Mouse (Mus musculus) 416B (cell line): Measurements from ENCODE around the gene Mccc2.
"Not testable (repeated sequence)": the region's sequence is repeated elsewhere in the genome, so short reads cannot be mapped to it uniquely, and the experiment has no call there.

ENCODE experiments used
- DNase-seq: peaks from one replicate; pipeline ENCODE4 v3.0.0; 2011; ENCODE audit warnings: low read depth

Gene Mccc2

GRCm38 (mm10) chr13:100014906-100015895, at the start of gene Mccc2:
Gene Mccc2, minus strand, starts transcription at chr13:100015639.
- peak; percentile 90 for DNase-seq

DNA sequence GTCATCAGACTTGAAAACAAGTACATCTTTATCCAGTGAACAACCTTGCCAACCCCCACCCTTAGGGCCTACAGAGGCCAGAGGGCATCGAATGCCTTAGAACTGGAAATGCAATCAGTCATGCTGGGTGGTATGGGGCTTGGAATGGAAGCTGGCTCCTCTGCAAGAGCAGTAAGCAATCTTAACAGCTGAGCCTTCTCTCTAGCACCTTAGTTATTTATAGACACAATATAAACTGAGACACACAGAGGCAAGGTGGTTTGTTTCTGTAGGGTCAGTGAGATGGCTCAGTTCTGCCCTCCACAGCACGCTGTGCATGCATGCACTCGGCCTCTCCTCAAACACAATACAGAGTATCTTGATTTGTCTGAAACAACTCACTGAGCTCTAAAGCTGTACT, 48.5 kb upstream of the Mccc2 start:
- no peak for DNase-seq

GRCm38 (mm10) chr13:100057738-100058137, 42.3 kb upstream of the Mccc2 start:
- not testable (repeated sequence) for DNase-seq

- DNase-seq, result no peak
These were observed 10.6 kb upstream of the Mccc2 start for GRCm38 (mm10) chr13:100026013-100026412.

DNA sequence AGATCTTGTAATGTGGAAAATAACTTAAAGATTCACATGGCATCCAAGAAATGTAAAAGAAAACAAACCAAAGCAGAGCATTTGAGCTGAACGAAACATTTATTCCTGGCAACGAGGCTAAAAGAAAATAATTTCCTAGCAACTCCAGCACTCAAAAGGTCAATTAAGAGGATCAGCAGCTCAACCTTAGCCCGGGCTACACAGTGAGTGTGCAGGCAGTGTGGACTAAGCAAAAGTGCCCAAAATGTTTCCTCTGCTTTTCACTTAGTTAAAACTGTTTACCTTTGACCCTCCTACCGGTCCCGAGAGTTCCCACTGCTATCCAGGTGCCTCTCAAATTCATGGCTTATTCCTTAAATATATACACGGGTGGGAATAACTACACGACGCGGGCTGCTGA, 1.5 kb upstream of the Mccc2 start:
- DNase-seq, result no peak

- DNase-seq, result no peak
These were observed 498 bp upstream of the Mccc2 start for GRCm38 (mm10) chr13:100015937-100016336.

DNA sequence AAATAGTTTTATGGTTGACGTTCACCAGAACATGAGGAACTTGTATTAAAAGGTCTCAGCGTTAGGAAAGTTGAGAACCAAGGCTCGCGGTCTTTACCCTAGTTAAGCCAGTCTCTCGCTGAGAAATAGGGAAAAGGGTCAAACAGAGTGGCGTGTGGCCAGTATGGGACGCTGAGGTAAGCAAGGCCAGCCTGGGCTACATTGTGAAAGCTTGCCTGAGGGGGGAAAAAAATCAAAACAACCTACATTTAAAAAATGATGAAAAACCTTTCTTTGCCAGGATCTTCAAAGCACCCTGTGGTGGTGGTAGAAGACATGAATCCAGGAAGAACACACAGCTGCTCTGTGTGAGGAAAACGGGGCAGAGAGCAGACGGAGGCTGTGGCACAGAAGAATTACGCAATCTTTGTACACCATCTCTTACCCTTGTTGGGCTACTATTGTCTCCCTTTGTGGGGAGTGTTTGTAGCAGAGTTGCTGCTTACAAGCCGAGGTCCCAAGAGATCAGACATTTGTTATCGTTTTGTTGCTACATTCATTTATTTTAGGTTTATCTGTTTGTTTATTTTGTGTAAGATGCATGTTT, 9.4 kb downstream of the Mccc2 start:
- peak; percentile 49 for DNase-seq

GRCm38 (mm10) chr13:100001790-100002196, 13.6 kb downstream of the Mccc2 start:
- DNase-seq, result peak; percentile 84

DNA sequence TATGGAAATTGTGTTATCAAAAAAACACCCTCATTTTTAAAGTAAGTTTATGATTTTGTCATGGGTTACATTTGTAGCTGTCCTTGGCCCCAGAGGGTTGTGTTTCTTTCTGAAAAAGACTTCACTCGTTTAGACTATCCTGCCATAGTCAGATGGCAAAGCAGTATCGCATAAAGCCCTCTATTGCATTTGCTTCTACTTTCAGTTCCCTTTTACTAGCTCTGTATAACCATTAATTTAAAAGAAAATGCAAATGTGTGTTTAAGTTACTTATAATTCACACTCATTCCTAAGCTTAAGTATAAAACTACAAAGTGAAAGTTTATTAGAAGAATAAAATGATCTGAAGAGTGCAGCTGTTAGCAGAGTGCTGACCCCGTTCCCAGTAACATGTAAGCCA, 16.4 kb downstream of the Mccc2 start:
- no peak for DNase-seq

DNA sequence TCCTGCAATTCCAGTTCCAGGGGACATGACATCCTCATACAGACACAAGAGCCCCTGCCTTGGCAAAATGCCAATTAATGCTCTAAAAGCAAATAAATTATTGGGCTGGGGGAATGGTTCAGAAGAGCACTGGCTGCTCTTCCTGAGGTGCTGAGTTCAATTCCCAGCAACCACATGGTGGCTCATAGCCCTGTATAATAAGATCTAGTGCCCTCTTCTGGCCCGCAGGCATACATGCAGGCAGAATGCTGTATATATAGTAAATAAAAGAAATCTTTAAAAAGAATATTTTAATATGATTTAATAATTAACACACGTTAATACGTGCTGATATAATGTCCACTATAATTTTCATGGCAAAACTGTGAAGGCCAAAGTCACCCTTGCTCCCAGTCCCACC, 17.3 kb downstream of the Mccc2 start:
- DNase-seq, result peak; percentile 26

GRCm38 (mm10) chr13:99989592-99989991, 25.8 kb downstream of the Mccc2 start:
- no peak for DNase-seq

GRCm38 (mm10) chr13:99983320-99983719, 32.1 kb downstream of the Mccc2 start:
- peak; percentile 35 for DNase-seq

GRCm38 (mm10) chr13:99979406-99979805, 36.0 kb downstream of the Mccc2 start:
- no peak for DNase-seq

DNA sequence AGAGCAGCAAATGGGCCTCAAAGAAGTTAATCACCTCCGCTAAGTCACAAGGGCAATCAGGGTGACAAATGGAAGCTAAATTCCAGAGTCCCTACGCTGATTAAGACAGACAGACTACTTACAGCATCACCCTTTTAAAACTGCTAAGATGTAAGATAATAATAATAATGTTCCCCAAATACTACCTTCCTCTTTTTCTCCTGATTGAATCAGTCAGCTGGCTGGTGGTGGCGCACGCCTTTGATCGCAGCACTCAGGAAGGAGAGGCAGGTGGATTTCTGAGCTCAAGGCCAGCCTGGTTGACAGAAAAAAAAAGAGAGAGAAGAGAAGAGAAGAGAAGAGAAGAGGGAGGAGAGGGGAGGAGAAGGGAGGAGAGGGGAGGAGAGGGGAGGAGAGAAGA, 45.4 kb downstream of the Mccc2 start:
- DNase-seq, result no peak

DNA sequence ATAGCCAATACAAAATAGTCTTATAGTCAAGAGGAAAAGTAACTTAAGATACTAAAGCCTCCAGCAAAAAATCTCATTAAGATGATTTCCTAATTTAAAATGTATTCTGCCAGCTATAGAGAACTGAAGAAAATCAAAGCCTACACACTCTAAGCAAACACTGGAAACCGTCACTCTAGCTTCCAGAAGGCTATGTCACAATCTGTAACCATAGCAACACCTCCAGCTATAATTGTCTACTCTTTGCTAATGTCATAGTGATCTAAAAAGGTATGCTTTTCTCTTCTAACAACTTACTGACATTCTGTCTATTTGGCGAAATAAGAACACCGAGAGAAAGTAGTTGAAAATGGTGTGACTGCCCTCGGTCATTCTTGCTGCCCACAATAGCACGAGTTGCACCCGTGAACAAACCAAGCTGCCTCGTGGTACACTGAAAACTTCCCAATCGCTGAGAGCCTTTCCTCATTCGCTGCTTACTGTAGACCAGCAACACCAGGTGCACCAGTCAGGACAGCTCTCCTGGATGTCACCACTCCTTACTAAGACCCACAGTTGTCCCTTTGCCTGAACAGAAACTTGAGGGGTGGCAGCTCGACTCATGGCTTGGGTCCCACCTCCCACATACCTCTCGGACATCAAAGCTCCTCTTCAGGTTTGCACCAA, 48.3 kb downstream of the Mccc2 start:
- DNase-seq, result no peak

DNA sequence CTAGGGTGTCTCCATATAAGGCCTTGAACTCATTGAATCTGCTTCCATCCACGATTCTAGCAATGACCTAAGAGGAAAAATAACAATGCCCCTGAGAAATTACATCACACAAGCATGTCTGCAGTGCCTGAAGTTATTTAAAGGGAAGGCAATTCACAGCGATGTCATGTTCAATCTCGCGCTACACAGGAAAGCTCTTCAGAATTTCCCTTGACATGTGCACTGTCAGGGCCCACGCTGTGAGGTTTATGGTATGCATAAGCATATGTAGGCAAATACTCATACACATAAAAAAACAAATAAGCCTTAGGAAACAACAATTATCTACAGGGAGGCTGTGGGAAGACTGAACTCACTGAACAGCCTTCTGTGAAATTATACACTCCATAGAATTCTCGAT, 51.6 kb downstream of the Mccc2 start:
- no peak for DNase-seq

DNA sequence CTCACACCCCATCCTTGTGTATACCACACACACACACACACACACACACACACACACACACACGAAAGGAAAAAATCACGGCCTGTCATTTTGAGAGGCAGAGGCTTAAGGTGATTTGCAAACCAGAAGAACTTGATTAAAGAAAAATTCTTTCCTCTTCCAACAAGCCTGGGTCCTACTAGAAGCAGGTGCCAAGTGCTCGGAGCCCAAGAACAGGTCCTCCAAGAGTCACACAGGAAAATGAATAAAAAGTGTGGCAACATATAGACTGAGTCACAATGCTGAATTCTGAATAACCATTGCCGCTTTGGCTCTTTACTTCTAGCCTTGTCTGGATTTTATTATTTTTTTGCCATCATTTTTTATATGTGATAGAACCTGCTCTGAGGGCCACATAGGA, 53.8 kb downstream of the Mccc2 start:
- DNase-seq, result no peak

GRCm38 (mm10) chr13:99955591-99955944, 59.9 kb downstream of the Mccc2 start:
- DNase-seq, result no peak

DNA sequence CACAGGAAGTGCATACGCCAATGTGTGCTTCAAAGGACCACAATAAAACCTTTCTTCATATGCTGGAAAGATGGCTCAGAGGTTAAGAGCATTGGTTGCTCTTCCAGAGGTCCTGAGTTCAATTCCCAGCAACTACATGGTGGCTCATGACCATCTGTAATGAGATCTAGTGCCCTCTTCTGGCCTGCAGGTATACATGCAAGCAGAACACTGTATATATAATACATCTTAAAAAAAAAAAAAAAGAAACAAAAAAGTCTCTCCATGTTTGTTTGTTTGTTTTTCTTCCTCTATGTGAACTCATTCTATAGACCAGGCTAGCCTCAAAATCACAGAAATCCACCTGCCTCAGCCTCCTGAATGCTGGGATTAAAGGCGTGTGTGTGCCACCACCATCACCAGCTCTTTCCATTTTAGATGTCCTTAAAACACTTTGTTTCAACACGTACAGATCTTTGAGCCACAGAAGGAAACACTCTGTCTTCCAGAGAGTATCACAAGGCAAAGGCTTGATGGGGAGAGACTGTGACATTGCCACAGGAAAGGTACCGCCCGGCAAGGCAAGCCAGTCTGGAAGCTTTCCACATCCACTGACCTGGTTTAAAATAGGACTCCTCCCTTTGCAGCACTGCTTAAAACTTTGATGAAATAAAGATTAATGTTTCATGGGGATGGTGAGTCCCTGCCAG, 60.4 kb downstream of the Mccc2 start:
- DNase-seq, result no peak

GRCm38 (mm10) chr13:99947417-99947816, 68.0 kb downstream of the Mccc2 start:
- DNase-seq, result no peak

GRCm38 (mm10) chr13:99943525-99943924, 71.9 kb downstream of the Mccc2 start:
- no peak for DNase-seq

GRCm38 (mm10) chr13:99940601-99941000, 74.8 kb downstream of the Mccc2 start:
- no peak for DNase-seq
